Mouse (Mus musculus) adrenal gland, adult 2 months (tissue): ENCODE data around the gene Fshr. TPM values are rescaled to one million over a fixed set of nuclear protein-coding genes. Genes with fewer than 3 reads are reported as not detected.
"Not testable (repeated sequence)": the region's sequence is repeated elsewhere in the genome, so short reads cannot be mapped to it uniquely, and the experiment has no call there.

Experiments used
- DNase-seq: peaks from one replicate; pipeline ENCODE4 v3.0.0; 2021
- long read RNA-seq: library from polyadenylated mRNA; stranded (forward); transcript quantifications from one replicate; pipeline ENCODE4 v2.0.0, GENCODE M21; 2021
- polyA plus RNA-seq: library from polyadenylated mRNA; depleted of rRNA; stranded (reverse); fragments of >200 nt; gene quantifications from 2 replicates; pipeline ENCODE4 v1.2.3, GENCODE M21; 2012; rRNA removed
- total RNA-seq, 2 experiments: library from RNA; stranded (reverse); gene quantifications; 2 replicates each; pipeline ENCODE4 v1.2.3; 2021

The Fshr gene
- total RNA-seq, result not detected
- not detected in 2 replicates for polyA plus RNA-seq
- long read RNA-seq, result 0 reads

GRCm38 (mm10) chr17:89200575-89200974 lies at the start of gene Fshr:
Gene Fshr, minus strand, starts transcription at chr17:89200675.
- no peak for DNase-seq

- no peak for DNase-seq
These were observed 1.7 kb upstream of the Fshr start for GRCm38 (mm10) chr17:89202181-89202580.

GRCm38 (mm10) chr17:89173545-89173944 lies 26.9 kb downstream of the Fshr start:
- no peak for DNase-seq

- no peak for DNase-seq
These were observed 35.7 kb downstream of the Fshr start for GRCm38 (mm10) chr17:89164773-89165172.

- DNase-seq, result no peak
These were observed 38.0 kb downstream of the Fshr start for GRCm38 (mm10) chr17:89162475-89162874.

GRCm38 (mm10) chr17:89159343-89159742 lies 41.1 kb downstream of the Fshr start:
- DNase-seq, result not testable (repeated sequence)

- no peak for DNase-seq
These were observed 55.7 kb downstream of the Fshr start for GRCm38 (mm10) chr17:89144806-89145205.

- no peak for DNase-seq
These were observed 80.5 kb downstream of the Fshr start for GRCm38 (mm10) chr17:89120023-89120422.

- no peak for DNase-seq
These were observed 81.2 kb downstream of the Fshr start for GRCm38 (mm10) chr17:89119250-89119649.

GRCm38 (mm10) chr17:89113944-89114343 lies 86.5 kb downstream of the Fshr start:
- no peak for DNase-seq

GRCm38 (mm10) chr17:89100719-89101350 lies 99.6 kb downstream of the Fshr start:
- no peak for DNase-seq

- not testable (repeated sequence) for DNase-seq
These were observed 100.7 kb downstream of the Fshr start for GRCm38 (mm10) chr17:89099733-89100132.

- no peak for DNase-seq
These were observed 110.6 kb downstream of the Fshr start for GRCm38 (mm10) chr17:89089692-89090475.

- no peak for DNase-seq
These were observed 117.6 kb downstream of the Fshr start for GRCm38 (mm10) chr17:89082897-89083296.

- no peak for DNase-seq
These were observed 120.8 kb downstream of the Fshr start for GRCm38 (mm10) chr17:89079706-89080105.

- DNase-seq, result no peak
These were observed 136.0 kb downstream of the Fshr start for GRCm38 (mm10) chr17:89064327-89065095.

GRCm38 (mm10) chr17:89062348-89062949 lies 138.0 kb downstream of the Fshr start:
- DNase-seq, result no peak

- no peak for DNase-seq
These were observed 149.4 kb downstream of the Fshr start for GRCm38 (mm10) chr17:89051031-89051563.

- DNase-seq, result no peak
These were observed 151.4 kb downstream of the Fshr start for GRCm38 (mm10) chr17:89049071-89049470.

- DNase-seq, result no peak
These were observed 154.5 kb downstream of the Fshr start for GRCm38 (mm10) chr17:89046016-89046415.

GRCm38 (mm10) chr17:89036723-89037122 lies 163.8 kb downstream of the Fshr start:
- no peak for DNase-seq

- DNase-seq, result no peak
These were observed 164.4 kb downstream of the Fshr start for GRCm38 (mm10) chr17:89036049-89036448.
